Mouse (Mus musculus): ENCODE measurements at regions not wholly inside any gene's neighbourhood (a gene's known extent, or its start where the extent isn't known, plus 50 kb on each side); places are given as distances from the start of the nearest gene placed in this dataset.

DNA sequence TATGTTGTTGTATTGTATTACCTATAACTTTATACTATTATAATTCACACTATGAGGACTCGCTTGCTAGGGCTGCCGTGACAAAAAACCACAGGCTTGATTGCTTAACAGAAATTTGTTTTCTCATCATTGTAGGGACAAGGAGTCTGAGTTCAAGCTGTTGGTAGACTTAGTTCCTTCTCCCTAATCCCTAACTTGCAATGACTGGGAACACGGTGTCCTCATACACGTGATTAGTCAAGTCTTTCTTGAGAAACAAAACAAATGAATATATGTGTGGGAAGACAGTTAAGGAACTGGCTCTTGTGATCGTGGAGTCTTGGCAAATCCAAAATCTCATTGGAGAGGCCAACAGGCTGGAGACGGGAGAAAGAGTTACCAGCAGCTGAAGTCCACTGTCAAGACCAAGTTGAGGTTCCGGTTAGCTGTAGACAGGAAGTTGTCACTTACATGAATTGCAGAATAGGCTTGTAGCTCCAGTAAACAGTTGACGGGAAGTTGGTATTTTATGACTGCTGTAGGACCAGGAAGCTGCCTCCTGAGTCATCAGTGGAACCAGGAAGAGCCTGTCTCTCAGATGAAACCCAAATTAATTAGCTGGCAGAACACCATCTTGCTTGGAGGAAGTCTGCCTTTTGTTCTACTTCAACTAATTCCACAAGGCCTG, 144.9 kb upstream of the Zfand5 start:
- TF ChIP-seq CTCF (IDR thresholded peaks at IDR 0.05; ENCODE audit: low read depth) (no peak), EP300 (IDR thresholded peaks at IDR 0.05; ENCODE audit: low read depth) (no peak)
